Mouse (Mus musculus) stomach, postnatal 0 days (tissue): Measurements from ENCODE around the gene Gfra1.

Source experiments
- CTCF ChIP-seq: IDR thresholded peaks from 2 replicates; pipeline ENCODE4 v1.5.1; 2016; ENCODE audit warnings: antibody characterized with exemption, low read depth, mild to moderate bottlenecking, moderate library complexity
- EP300 ChIP-seq: optimal IDR thresholded peaks from 2 replicates; pipeline ENCODE3; 2016; ENCODE audit warnings: antibody characterized with exemption

- TF ChIP-seq CTCF (peak; percentile 39), EP300 (no peak)
Observed at GRCm38 (mm10) chr19:58455061-58455495, 631 bp downstream of the Gfra1 start.
